Mouse (Mus musculus): ENCODE measurements around the gene Hspa12b. TPM values are rescaled to one million over a fixed set of nuclear protein-coding genes. Genes with fewer than 3 reads are reported as not detected.
"Not testable (repeated sequence)": the region's sequence is repeated elsewhere in the genome, so short reads cannot be mapped to it uniquely, and the experiment has no call there.

Hspa12b gene
- polyA plus RNA-seq, 1 experiment, result 6.0 TPM

GRCm38 (mm10) chr2:131101530-131101929 lies 25.6 kb upstream of the Hspa12b start:
- no peak overlapping the region for H3K4me3 ChIP-seq (ENCODE audit: insufficient read depth, poor library complexity, severe bottlenecking)
- no peak for TF ChIP-seq CEBPB (IDR thresholded peaks at IDR 0.05; ENCODE audit: low read depth)
- TF ChIP-seq MYOG (IDR thresholded peaks at IDR 0.05; ENCODE audit: control insufficient read depth, extremely low read depth, insufficient read length), result no peak
- no peak for TF ChIP-seq USF1 (IDR thresholded peaks at IDR 0.05; ENCODE audit: low read depth)
- no peak for TF ChIP-seq MYOD1 (IDR thresholded peaks at IDR 0.05; ENCODE audit: control insufficient read depth, insufficient read length, low read depth)
- TF ChIP-seq FOSL1 (IDR thresholded peaks at IDR 0.05; ENCODE audit: insufficient read depth, low read length, poor library complexity, severe bottlenecking), result no peak
- no peak for TF ChIP-seq CTCF (IDR thresholded peaks at IDR 0.05; ENCODE audit: control insufficient read depth, insufficient read depth, insufficient read length)
- no peaks in the 10 kb centered on the region for H3K27me3 ChIP-seq (ENCODE audit: control insufficient read depth, insufficient read depth, insufficient read length)
- no peaks in the 10 kb centered on the region for H3K79me2 ChIP-seq (ENCODE audit: control insufficient read depth, insufficient read depth)
- no peak overlapping the region for H3ac ChIP-seq (ENCODE audit: control insufficient read depth, insufficient read length, low read depth)
- H3K79me3 ChIP-seq (ENCODE audit: low read depth), result no peaks in the 10 kb centered on the region
- H3K36me3 ChIP-seq (ENCODE audit: control insufficient read depth, insufficient read depth), result no peaks in the 10 kb centered on the region

- Histone ChIP-seq H3ac (ENCODE audit: control insufficient read depth, insufficient read length, low read depth) (no peak overlapping the region), H3K79me3 (ENCODE audit: low read depth) (no peaks in the 10 kb centered on the region), H3K79me2 (ENCODE audit: control insufficient read depth, insufficient read depth) (no peaks in the 10 kb centered on the region), H3K36me3 (ENCODE audit: control insufficient read depth, insufficient read depth) (no peaks in the 10 kb centered on the region), H3K4me3 (ENCODE audit: insufficient read depth, poor library complexity, severe bottlenecking) (no peak overlapping the region), H3K27me3 (ENCODE audit: control insufficient read depth, insufficient read depth, insufficient read length) (no peaks in the 10 kb centered on the region)
- TF ChIP-seq FOSL1 (IDR thresholded peaks at IDR 0.05; ENCODE audit: insufficient read depth, low read length, poor library complexity, severe bottlenecking), result no peak
- TF ChIP-seq MYOD1 (IDR thresholded peaks at IDR 0.05; ENCODE audit: control insufficient read depth, insufficient read length, low read depth), result no peak
- no peak for TF ChIP-seq USF1 (IDR thresholded peaks at IDR 0.05; ENCODE audit: low read depth)
- TF ChIP-seq CTCF (IDR thresholded peaks at IDR 0.05; ENCODE audit: control insufficient read depth, insufficient read depth, insufficient read length), result no peak
- no peak for TF ChIP-seq CEBPB (IDR thresholded peaks at IDR 0.05; ENCODE audit: low read depth)
- TF ChIP-seq MYOG (IDR thresholded peaks at IDR 0.05; ENCODE audit: control insufficient read depth, extremely low read depth, insufficient read length), result no peak
- TF ChIP-seq MAX (IDR thresholded peaks at IDR 0.05), result no peak
These were observed 23.1 kb upstream of the Hspa12b start for GRCm38 (mm10) chr2:131104021-131104420.

- H3K79me2 ChIP-seq (ENCODE audit: control insufficient read depth, insufficient read depth); H3K79me3 ChIP-seq (ENCODE audit: low read depth); H3K4me3 ChIP-seq (ENCODE audit: insufficient read depth, poor library complexity, severe bottlenecking); H3ac ChIP-seq (ENCODE audit: control insufficient read depth, insufficient read length, low read depth); H3K27me3 ChIP-seq (ENCODE audit: control insufficient read depth, insufficient read depth, insufficient read length); H3K36me3 ChIP-seq (ENCODE audit: control insufficient read depth, insufficient read depth): not testable (repeated sequence)
These were observed 22.0 kb upstream of the Hspa12b start for GRCm38 (mm10) chr2:131105061-131105460.

- H3K79me2 ChIP-seq (ENCODE audit: control insufficient read depth, insufficient read depth), result no peaks in the 10 kb centered on the region
- H3K4me3 ChIP-seq (ENCODE audit: insufficient read depth, poor library complexity, severe bottlenecking), result no peak overlapping the region
- no peaks in the 10 kb centered on the region for H3K27me3 ChIP-seq (ENCODE audit: control insufficient read depth, insufficient read depth, insufficient read length)
- H3ac ChIP-seq (ENCODE audit: control insufficient read depth, insufficient read length, low read depth), result no peak overlapping the region
- no peaks in the 10 kb centered on the region for H3K79me3 ChIP-seq (ENCODE audit: low read depth)
- TF ChIP-seq MYOD1 (IDR thresholded peaks at IDR 0.05; ENCODE audit: control insufficient read depth, insufficient read length, low read depth) (no peak), CEBPB (IDR thresholded peaks at IDR 0.05; ENCODE audit: low read depth) (no peak), MYOG (IDR thresholded peaks at IDR 0.05; ENCODE audit: control insufficient read depth, extremely low read depth, insufficient read length) (no peak), FOSL1 (IDR thresholded peaks at IDR 0.05; ENCODE audit: insufficient read depth, low read length, poor library complexity, severe bottlenecking) (no peak), MAX (IDR thresholded peaks at IDR 0.05) (no peak), CTCF (IDR thresholded peaks at IDR 0.05; ENCODE audit: control insufficient read depth, insufficient read depth, insufficient read length) (no peak), USF1 (IDR thresholded peaks at IDR 0.05; ENCODE audit: low read depth) (no peak)
- H3K36me3 ChIP-seq (ENCODE audit: control insufficient read depth, insufficient read depth), result no peaks in the 10 kb centered on the region
These were observed 21.1 kb upstream of the Hspa12b start for GRCm38 (mm10) chr2:131105989-131106388.

GRCm38 (mm10) chr2:131118968-131119574 lies 8.0 kb upstream of the Hspa12b start:
- H3ac ChIP-seq (ENCODE audit: control insufficient read depth, insufficient read length, low read depth), result no peak overlapping the region
- TF ChIP-seq USF1 (IDR thresholded peaks at IDR 0.05; ENCODE audit: low read depth), result no peak
- TF ChIP-seq MYOG (IDR thresholded peaks at IDR 0.05; ENCODE audit: control insufficient read depth, extremely low read depth, insufficient read length), result no peak
- no peak for TF ChIP-seq CTCF (IDR thresholded peaks at IDR 0.05; ENCODE audit: control insufficient read depth, insufficient read depth, insufficient read length)
- no peak for TF ChIP-seq MYOD1 (IDR thresholded peaks at IDR 0.05; ENCODE audit: control insufficient read depth, insufficient read length, low read depth)
- TF ChIP-seq CEBPB (IDR thresholded peaks at IDR 0.05; ENCODE audit: low read depth), result no peak
- TF ChIP-seq MAX (IDR thresholded peaks at IDR 0.05), result no peak
- no peak for TF ChIP-seq FOSL1 (IDR thresholded peaks at IDR 0.05; ENCODE audit: insufficient read depth, low read length, poor library complexity, severe bottlenecking)
- no peaks in the 10 kb centered on the region for H3K36me3 ChIP-seq (ENCODE audit: control insufficient read depth, insufficient read depth)
- H3K79me3 ChIP-seq (ENCODE audit: low read depth), result no peaks in the 10 kb centered on the region
- H3K27me3 ChIP-seq (ENCODE audit: control insufficient read depth, insufficient read depth, insufficient read length), result no peaks in the 10 kb centered on the region
- H3K79me2 ChIP-seq (ENCODE audit: control insufficient read depth, insufficient read depth), result no peaks in the 10 kb centered on the region
- H3K4me3 ChIP-seq (ENCODE audit: insufficient read depth, poor library complexity, severe bottlenecking), result no peak overlapping the region

GRCm38 (mm10) chr2:131124166-131124565 lies 2.9 kb upstream of the Hspa12b start:
- no peak overlapping the region for H3ac ChIP-seq (ENCODE audit: control insufficient read depth, insufficient read length, low read depth)
- no peaks in the 10 kb centered on the region for H3K27me3 ChIP-seq (ENCODE audit: control insufficient read depth, insufficient read depth, insufficient read length)
- no peak overlapping the region for H3K4me3 ChIP-seq (ENCODE audit: insufficient read depth, poor library complexity, severe bottlenecking)
- no peaks in the 10 kb centered on the region for H3K79me2 ChIP-seq (ENCODE audit: control insufficient read depth, insufficient read depth)
- H3K79me3 ChIP-seq (ENCODE audit: low read depth), result no peaks in the 10 kb centered on the region
- peak; percentile 42 for TF ChIP-seq MYOD1 (IDR thresholded peaks at IDR 0.05; ENCODE audit: control insufficient read depth, insufficient read length, low read depth)
- no peak for TF ChIP-seq CTCF (IDR thresholded peaks at IDR 0.05; ENCODE audit: control insufficient read depth, insufficient read depth, insufficient read length)
- TF ChIP-seq MYOG (IDR thresholded peaks at IDR 0.05; ENCODE audit: control insufficient read depth, extremely low read depth, insufficient read length), result no peak
- TF ChIP-seq MAX (IDR thresholded peaks at IDR 0.05), result no peak
- no peak for TF ChIP-seq USF1 (IDR thresholded peaks at IDR 0.05; ENCODE audit: low read depth)
- H3K36me3 ChIP-seq (ENCODE audit: control insufficient read depth, insufficient read depth), result no peaks in the 10 kb centered on the region

Measured in C2C12 (cell line).